Mouse (Mus musculus) ES-E14 (cell line): Measurements from ENCODE around the gene Tnfsf8.

Experiments used
- ZC3H11A ChIP-seq: IDR thresholded peaks from 2 replicates; pipeline ENCODE4 v1.6.1; 2012; ENCODE audit warnings: low read depth, mild to moderate bottlenecking, inconsistent platforms, low read length, borderline replicate concordance
- ZNF384 ChIP-seq: IDR thresholded peaks from 2 replicates; pipeline ENCODE4 v1.6.1; 2012; ENCODE audit warnings: low read depth, low read length, inconsistent platforms

DNA sequence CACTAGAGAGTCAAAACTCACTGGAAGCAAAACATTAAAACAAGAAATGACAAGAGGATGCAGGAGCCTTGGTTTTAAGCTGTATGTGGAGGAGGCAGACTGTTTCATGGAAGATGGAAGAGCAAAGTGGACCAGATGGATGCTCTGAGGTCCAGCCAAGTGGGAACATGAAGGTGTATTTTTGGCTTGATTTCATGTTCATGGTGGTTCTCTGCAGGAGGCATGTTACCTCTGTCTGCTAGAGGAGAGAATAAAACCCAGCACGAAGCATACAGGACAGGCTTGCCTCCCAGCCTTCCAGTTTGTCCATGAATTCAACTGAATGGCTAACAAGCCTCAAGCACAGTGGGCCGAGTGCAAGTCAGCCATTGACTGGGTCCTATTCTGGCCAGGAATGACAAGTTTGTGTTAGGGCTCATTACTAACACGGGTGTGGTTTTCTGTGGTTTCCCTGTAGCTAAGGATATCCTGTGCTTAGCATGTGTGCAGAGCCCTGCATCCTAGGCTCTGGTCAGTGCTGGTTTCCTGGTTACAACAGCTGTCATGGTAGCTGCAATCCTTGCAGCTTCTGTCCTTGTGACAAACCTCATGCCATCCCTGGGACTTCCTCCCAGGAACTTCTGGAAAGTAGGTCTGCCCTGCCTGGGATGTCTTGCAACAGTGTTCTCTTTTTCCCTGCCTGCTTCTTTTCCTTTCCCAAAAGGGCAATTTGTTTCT lies 14.1 kb downstream of the Tnfsf8 start:
- TF ChIP-seq ZC3H11A (no peak), ZNF384 (no peak)
